Mouse (Mus musculus) heart, postnatal 4 days (tissue): ENCODE data around the gene Tnfaip3. TPM values are rescaled to one million over a fixed set of nuclear protein-coding genes. Genes with fewer than 3 reads are reported as not detected.

ENCODE experiments used
- DNase-seq: peaks from one replicate; pipeline ENCODE4 v3.0.0; 2021
- total RNA-seq, 2 experiments: library from RNA; stranded (reverse); gene quantifications; 2 replicates each; pipeline ENCODE4 v1.2.3; 2021

Gene Tnfaip3
- total RNA-seq, 2 experiments from 2014 or later: 3.0 to 3.3 TPM

GRCm38 (mm10) chr10:18964856-18965255, 50.6 kb downstream of the Tnfaip3 start:
- DNase-seq: no peak

GRCm38 (mm10) chr10:18959777-18960492, 55.5 kb downstream of the Tnfaip3 start:
- no peak for DNase-seq

GRCm38 (mm10) chr10:18953706-18954071, 61.8 kb downstream of the Tnfaip3 start:
- DNase-seq: no peak

GRCm38 (mm10) chr10:18953011-18953705, 62.3 kb downstream of the Tnfaip3 start:
- no peak for DNase-seq

Other genes with a start within 250 kb of the Tnfaip3 start
- not detected for gene Gm4922, start 228.9 kb downstream of the Tnfaip3 start, total RNA-seq
- gene Perp, start 170.6 kb downstream of the Tnfaip3 start, total RNA-seq: 100 to 1,000 TPM; 226 to 239 TPM